Mouse (Mus musculus) left cerebral cortex, adult 11 months (tissue): ENCODE data around the gene Kcnmb3.

ENCODE experiments used
- DNase-seq: peaks from one replicate; pipeline ENCODE4 v3.0.0; 2022; ENCODE audit warnings: low spot score

Kcnmb3 gene

DNA sequence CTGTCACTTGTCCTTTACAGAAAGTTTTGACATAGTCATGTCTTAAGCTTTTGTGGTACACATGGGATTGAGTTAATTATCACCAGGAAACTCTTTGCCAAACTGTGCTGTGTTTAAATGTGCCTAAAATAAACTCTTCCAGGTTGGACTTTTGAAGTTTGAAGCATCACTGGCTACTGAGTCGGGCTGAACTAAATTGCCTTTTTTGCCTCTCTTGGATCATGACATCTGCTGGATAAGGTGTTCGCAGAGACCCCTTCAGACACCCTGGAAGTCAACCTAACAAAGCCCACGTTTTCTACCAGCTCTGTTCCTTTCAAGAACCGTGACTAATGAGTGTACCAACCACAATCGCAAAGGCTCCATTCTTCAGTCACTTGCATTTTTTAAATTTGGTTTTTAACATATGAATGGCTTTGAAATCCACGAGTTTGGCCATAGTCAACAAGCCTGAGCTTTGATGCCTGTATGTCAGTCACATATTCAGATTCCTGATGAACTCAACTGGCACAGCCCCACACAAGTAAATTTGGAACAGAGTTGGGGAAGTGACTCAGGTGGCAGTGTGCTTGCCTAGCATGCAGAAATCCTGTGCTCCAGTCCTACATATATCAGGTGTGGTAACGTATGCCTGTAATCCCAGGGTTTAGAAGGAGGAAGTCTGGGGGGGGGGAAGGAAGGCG lies 3.2 kb upstream of the Kcnmb3 start:
- DNase-seq = no peak

- no peak for DNase-seq
Measured at GRCm38 (mm10) chr3:32494387-32495087, 2.5 kb upstream of the Kcnmb3 start.

DNA sequence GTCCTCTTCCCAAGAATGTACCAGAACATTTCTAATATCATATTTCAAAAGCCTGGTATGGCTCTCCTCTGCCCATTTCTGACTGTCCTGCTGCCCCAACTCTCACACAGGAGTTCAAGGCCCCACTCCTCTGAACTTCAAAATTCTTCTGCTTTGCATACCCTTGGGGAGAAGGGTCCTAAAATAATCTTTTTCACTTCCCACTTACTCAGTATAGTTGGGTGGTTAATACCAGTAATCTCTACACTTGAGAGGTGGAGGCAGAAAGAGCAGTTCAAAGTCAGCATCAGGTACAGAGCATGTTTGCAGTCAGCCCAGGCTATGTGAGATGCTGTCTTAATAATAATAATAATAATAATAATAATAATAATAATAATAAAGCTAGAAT lies 1.1 kb downstream of the Kcnmb3 start:
- DNase-seq = no peak

DNA sequence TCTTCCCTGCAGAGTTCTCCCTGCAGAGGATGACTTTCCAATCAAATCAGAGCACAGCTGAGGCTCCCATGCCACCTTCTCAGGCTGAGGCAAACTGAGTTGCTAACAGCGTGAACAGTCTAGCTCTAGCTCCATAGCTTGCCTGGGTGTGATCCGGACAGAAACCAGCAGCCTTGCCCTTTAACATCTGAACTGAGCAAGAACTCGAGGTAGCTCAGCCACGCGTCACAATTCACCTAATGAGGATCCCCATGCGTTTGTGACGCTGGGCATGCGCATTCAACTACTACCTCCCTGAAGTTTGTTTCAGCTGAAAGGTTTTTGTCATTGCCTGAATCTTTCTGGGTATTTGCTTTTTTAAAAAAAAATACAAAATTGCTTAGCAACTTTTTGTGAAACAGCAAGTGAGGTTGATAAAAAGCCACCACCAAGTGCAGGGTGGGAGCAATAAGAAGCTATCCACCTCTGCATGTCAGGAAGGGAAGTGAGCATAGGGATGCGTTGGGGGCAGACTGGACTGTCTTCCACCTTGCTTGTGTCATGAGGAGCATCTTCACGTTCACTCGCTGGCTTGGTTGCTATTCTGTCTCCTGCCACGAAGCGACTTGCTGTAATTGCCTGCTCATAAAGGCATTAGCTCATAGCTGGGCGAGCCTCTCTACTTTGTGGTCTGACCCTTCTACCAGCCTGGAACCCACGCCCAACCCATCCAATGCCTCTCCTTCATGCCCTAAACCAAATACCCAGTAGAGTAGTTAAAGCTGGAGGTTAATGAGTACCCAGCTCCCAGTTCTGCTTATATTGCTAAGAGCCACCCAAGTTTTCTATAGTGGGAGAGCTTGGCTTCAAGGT lies 1.7 kb downstream of the Kcnmb3 start:
- no peak for DNase-seq

GRCm38 (mm10) chr3:32488172-32488571 lies 3.9 kb downstream of the Kcnmb3 start:
- no peak for DNase-seq

DNA sequence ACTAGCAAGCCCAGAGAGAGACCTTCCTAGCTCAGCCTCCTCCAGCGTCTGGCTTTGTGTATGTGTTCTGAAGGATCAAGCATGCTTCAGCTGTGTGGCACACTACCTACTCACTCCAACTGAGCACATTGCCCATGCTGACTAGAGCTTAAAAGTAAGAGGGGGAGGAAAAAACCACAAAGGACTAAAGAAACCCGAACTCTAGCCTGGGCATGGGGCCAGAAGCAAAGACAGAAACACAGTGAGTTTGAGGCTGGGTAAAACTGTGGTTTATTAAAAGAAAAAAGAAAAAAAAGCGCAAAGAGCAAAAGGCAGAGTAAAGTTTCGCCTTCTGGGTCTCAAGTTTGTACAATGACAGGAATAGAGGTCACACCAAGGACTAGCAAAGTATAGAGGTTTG lies 5.5 kb downstream of the Kcnmb3 start:
- DNase-seq = no peak

- DNase-seq = no peak
Measured at GRCm38 (mm10) chr3:32483035-32483434, 9.0 kb downstream of the Kcnmb3 start.

DNA sequence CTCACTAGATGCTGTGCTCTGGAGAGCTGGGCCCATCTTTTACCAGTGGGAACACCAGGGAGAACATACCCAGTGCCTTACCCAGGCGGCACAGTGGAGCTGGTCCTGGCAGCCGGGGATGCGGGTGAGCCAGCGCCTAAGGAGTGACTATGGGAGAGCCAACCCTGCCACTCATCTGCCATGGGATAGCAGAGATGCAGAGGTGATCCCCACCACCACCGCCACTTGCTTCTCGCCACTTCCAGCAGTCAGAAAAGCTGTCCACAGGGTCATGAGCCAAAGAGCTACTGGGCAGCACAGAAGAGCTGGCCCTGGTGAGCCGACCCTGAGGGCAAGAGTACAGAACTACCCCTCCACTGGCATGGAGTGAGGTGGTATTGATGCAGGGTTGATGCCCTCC lies 12.1 kb downstream of the Kcnmb3 start:
- no peak for DNase-seq

DNA sequence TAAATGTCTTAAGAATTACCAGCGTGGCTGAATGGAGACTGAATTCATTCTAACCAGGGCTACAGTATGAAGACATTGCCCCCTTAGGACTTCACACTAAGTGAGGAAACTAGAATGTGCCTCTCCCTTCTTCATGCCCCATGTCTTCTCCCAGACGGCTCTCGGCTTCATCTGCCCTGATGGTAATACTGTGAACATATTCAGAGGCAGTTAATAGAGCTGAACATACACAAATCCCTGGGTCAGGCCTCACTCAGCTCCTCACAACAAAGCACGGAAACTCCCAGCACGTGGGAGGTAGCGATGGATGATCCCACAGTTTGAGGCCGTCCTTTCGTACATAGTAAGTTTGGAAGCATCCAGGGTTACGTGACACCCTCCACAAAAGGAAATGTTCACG lies 18.8 kb downstream of the Kcnmb3 start:
- no peak for DNase-seq

DNA sequence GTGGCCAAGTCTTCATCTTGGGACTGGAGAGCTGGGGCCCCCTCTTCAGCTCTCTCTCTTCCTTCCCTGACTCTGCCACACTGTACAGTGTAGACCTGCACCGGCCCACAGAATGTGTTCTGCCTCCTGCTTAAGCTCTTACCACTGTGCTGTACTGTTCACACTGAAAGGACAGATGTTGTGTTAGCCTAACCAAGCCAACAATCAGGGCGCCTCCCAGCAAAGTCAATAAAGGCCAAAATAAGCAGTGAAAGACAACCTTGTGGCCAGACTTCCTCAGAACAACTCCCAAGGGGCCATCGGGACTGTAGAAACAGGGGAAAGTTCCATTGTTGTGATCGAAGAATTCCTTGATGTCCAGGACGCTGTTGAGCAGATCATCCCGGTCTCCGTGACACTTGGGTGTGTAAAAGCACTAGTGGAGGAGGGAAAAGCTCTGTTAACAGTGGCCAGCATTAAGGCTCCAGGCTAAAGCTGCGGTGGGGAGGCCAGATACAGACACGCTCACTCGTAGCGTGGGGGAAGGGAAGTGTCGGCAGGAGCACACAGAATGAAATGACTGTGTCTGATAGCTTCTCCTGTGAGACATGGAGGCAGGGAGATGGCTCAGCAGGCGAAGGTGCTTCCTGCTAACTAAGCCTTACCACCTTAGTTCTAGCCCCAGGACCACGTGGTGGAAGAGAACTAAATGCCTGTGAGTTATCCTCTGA lies 19.7 kb downstream of the Kcnmb3 start:
- no peak for DNase-seq

GRCm38 (mm10) chr3:32471098-32471497 lies 20.9 kb downstream of the Kcnmb3 start:
- peak; percentile 28 for DNase-seq

- DNase-seq = no peak
Measured at GRCm38 (mm10) chr3:32470449-32470848, 21.6 kb downstream of the Kcnmb3 start.

DNA sequence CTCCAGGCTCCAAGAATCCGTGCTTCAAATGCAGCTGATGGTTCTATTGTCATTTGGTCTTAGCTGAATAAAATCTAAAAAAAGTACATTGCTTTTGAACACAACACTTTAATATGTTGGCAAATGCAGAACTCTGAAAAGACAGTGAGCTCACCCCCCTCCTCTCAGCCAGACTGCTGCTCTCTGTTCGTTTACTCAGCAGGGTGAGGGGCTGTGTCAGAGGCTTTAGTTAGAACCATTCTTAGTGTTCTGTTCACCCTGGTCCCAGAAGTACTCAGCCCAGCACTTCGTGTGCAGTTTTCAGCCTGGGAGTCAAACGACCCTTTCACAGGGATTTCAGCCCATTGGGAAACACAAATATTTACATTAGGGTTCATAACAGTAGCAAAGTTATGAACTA lies 23.6 kb downstream of the Kcnmb3 start:
- DNase-seq = no peak

- DNase-seq = no peak
Measured at GRCm38 (mm10) chr3:32467321-32467720, 24.7 kb downstream of the Kcnmb3 start.

GRCm38 (mm10) chr3:32459777-32460176 lies 32.3 kb downstream of the Kcnmb3 start:
- no peak for DNase-seq

DNA sequence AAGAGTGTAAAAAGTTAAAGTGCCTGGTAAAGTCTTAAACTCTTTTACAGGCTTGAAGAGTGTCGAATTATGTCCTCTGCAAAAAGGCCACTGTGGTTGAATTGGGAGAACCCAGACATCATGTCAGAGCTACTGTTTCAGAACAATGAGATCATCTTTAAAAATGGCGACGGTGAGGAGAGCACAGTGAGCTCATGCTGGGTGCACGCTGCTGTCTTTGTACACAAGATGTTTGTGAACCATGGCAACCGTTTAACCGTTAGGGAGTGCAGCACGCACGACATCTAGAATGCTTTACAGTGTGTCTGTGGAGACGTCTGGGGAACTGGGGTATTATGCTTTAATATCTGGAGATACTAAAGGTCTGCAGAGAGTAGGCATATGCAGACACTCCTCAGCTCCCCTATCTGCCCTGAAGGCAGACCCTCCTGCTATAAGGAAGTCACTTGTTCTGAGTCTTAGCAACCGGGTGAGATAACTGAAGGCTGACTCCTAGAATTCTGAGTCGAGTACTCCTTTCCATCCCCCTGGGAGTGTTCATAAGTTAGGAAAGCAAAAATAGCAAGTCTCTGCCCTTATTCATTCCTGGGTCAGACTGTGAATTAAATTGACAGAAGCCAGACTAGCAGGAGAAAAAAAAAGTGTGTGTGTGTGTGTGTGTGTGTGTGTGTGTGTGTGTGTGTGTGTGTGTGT lies 37.6 kb downstream of the Kcnmb3 start:
- no peak for DNase-seq

DNA sequence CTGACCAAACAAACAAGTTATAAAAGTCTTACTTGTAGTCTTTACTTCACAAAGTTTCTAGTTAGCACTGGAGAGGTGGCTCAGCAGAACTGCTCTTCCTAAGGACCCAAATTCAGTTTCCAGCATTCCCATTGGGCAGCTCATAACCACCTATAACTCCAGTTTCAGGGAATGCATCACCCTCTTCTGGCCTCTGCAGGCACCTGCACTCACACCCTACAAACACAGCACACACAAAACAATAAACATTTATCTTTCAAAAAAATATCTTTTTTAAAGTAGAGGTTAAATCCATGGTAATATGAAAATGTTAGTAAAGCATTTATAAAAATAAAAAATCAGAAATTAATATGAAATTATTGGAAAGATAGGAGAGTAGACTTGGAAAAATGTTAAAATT lies 50.3 kb downstream of the Kcnmb3 start:
- DNase-seq = no peak

- DNase-seq = no peak
Measured at GRCm38 (mm10) chr3:32438716-32439115, 53.3 kb downstream of the Kcnmb3 start.

GRCm38 (mm10) chr3:32437820-32438219 lies 54.2 kb downstream of the Kcnmb3 start:
- DNase-seq = no peak

- DNase-seq = no peak
Measured at GRCm38 (mm10) chr3:32437297-32437696, 54.7 kb downstream of the Kcnmb3 start.

GRCm38 (mm10) chr3:32436101-32436500 lies 55.9 kb downstream of the Kcnmb3 start:
- no peak for DNase-seq

GRCm38 (mm10) chr3:32434016-32434415 lies 58.0 kb downstream of the Kcnmb3 start:
- no peak for DNase-seq
